Mouse (Mus musculus) C2C12 (cell line): ENCODE data around the gene Ell2.

Source experiments
- CEBPB ChIP-seq: IDR thresholded peaks from one replicate; pipeline ENCODE4 v1.6.1; 2011; ENCODE audit warnings: low read depth, mild to moderate bottlenecking, control low read depth, moderate library complexity
- CTCF ChIP-seq: IDR thresholded peaks from one replicate; pipeline ENCODE4 v1.5.1; 2011; ENCODE audit not compliant: control insufficient read depth, insufficient read depth, insufficient read length
- MAX ChIP-seq: IDR thresholded peaks from one replicate; pipeline ENCODE4 v1.6.1; 2011; ENCODE audit warnings: mild to moderate bottlenecking, control low read depth
- USF1 ChIP-seq: IDR thresholded peaks from one replicate; pipeline ENCODE4 v1.6.1; 2011; ENCODE audit warnings: low read depth, mild to moderate bottlenecking, control low read depth, moderate library complexity

GRCm38 (mm10) chr13:75771984-75772730 lies 65.6 kb downstream of the Ell2 start:
- TF ChIP-seq CTCF (no peak), CEBPB (no peak), MAX (no peak), USF1 (no peak)
